Mouse (Mus musculus) heart, adult 11 months (tissue): ENCODE measurements around the gene Slc5a2.

Source experiments
- DNase-seq: peaks from one replicate; pipeline ENCODE4 v3.0.0; 2022

The Slc5a2 gene

GRCm38 (mm10) chr7:128252609-128253008 is 12.8 kb upstream of the Slc5a2 start:
- DNase-seq = peak; percentile 82

- no peak for DNase-seq
Observed at GRCm38 (mm10) chr7:128254978-128255377, 10.5 kb upstream of the Slc5a2 start.

- DNase-seq = no peak
Observed at GRCm38 (mm10) chr7:128255757-128256156, 9.7 kb upstream of the Slc5a2 start.

GRCm38 (mm10) chr7:128256783-128257334 is 8.6 kb upstream of the Slc5a2 start:
- DNase-seq = no peak

- no peak for DNase-seq
Observed at GRCm38 (mm10) chr7:128266056-128266455, 599 bp downstream of the Slc5a2 start.

GRCm38 (mm10) chr7:128267391-128267790 is 1.9 kb downstream of the Slc5a2 start:
- no peak for DNase-seq

GRCm38 (mm10) chr7:128267813-128268212 is 2.4 kb downstream of the Slc5a2 start:
- no peak for DNase-seq

- DNase-seq = peak; percentile 91
Observed at GRCm38 (mm10) chr7:128270431-128270850, 5.0 kb downstream of the Slc5a2 start.

GRCm38 (mm10) chr7:128271496-128271895 is 6.0 kb downstream of the Slc5a2 start:
- no peak for DNase-seq

- DNase-seq = no peak
Observed at GRCm38 (mm10) chr7:128276051-128276450, 10.6 kb downstream of the Slc5a2 start.

GRCm38 (mm10) chr7:128279750-128280149 is 14.3 kb downstream of the Slc5a2 start:
- DNase-seq = no peak

- DNase-seq = no peak
Observed at GRCm38 (mm10) chr7:128281765-128282164, 16.3 kb downstream of the Slc5a2 start.

GRCm38 (mm10) chr7:128282532-128283244 is 17.2 kb downstream of the Slc5a2 start:
- DNase-seq = no peak

GRCm38 (mm10) chr7:128284047-128284446 is 18.6 kb downstream of the Slc5a2 start:
- no peak for DNase-seq

GRCm38 (mm10) chr7:128285060-128285459 is 19.6 kb downstream of the Slc5a2 start:
- no peak for DNase-seq

- DNase-seq = no peak
Observed at GRCm38 (mm10) chr7:128288923-128289544, 23.6 kb downstream of the Slc5a2 start.

- DNase-seq = no peak
Observed at GRCm38 (mm10) chr7:128294785-128295184, 29.3 kb downstream of the Slc5a2 start.

GRCm38 (mm10) chr7:128296514-128296913 is 31.1 kb downstream of the Slc5a2 start:
- DNase-seq = no peak

- DNase-seq = no peak
Observed at GRCm38 (mm10) chr7:128297291-128297616, 31.8 kb downstream of the Slc5a2 start.

- DNase-seq = peak; percentile 97
Observed at GRCm38 (mm10) chr7:128297617-128298480, 32.4 kb downstream of the Slc5a2 start, which contains the start of gene BC017158. Gene BC017158 (minus strand): TSS chr7:128298170.

GRCm38 (mm10) chr7:128298481-128299342 is 33.3 kb downstream of the Slc5a2 start:
- DNase-seq = no peak

GRCm38 (mm10) chr7:128300952-128301351 is 35.5 kb downstream of the Slc5a2 start:
- no peak for DNase-seq
